Mouse (Mus musculus): ENCODE results near the gene Icam4. TPM values are rescaled to one million over a fixed set of nuclear protein-coding genes. Genes with fewer than 3 reads are reported as not detected.

The Icam4 gene
- polyA plus RNA-seq, 1 experiment from 2014 or later, result 16.2 TPM

- peak overlapping the region; percentile 55 for H3K27ac ChIP-seq
- H3K36me3 ChIP-seq, result no peaks in the 10 kb centered on the region
- 5% methylated on average over 29 of the region's 29 CpGs for WGBS
- peaks cover 34% of the 10 kb centered on the region for H3K4me1 ChIP-seq
- H3K4me3 ChIP-seq (replicated peaks), result peak overlapping the region; percentile 46
- peak; percentile 64; the same call in 1 of the 2 replicates for ATAC-seq (ENCODE audit: insufficient read depth, low FRiP score, low read depth)
- H3K9me3 ChIP-seq, result no peaks in the 10 kb centered on the region
- peaks cover 18% of the 10 kb centered on the region; the same call in 1 of the 2 replicates for H3K27me3 ChIP-seq (replicated peaks)
- H3K9ac ChIP-seq, result no peak overlapping the region
- peak overlapping the region; percentile 72 for H3K4me2 ChIP-seq
These were observed 14.2 kb upstream of the Icam4 start for GRCm38 (mm10) chr9:21014691-21015570.

DNA sequence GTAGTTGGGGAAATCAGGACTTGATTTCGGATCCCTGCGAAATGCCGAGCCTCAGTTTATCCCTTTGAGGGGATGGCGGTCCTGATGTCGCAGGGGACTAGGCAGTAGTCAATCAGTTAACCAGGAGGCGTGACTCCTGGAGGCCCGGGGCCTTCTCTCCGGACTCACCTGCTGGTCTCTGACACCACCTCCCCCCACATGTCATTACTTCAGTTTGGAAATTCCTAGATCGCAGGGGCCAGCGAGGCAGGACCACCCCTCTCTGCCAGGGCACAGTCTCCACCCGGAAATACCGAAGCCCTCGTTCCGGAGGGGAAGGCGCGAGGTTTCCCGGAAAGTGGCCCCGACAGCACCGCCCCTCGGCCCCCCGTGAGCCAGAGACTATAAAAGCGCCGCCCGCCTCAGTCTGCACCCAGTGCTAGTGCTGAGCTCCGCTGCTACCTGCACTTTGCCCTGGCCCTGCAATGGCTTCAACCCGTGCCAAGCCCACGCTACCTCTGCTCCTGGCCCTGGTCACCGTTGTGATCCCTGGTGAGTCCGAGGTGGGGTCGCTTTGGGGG is 13.5 kb upstream of the Icam4 start, which contains the start of gene Icam1:
Gene Icam1 (plus strand): TSS at position 415 of the 560 bp plus-strand sequence.
- H3K9ac ChIP-seq, result no peak within 1 kb of the TSS
- H3K4me2 ChIP-seq, result peak within 1 kb of the TSS; percentile 72
- ATAC-seq (ENCODE audit: insufficient read depth, low FRiP score, low read depth), result peak; percentile 45; the same call in 1 of the 2 replicates
- H3K9me3 ChIP-seq, result no peaks in the 10 kb centered on the region
- peak within 1 kb of the TSS; percentile 55 for H3K27ac ChIP-seq
- H3K27me3 ChIP-seq (replicated peaks), result peaks cover 18% of the 10 kb centered on the region; the same call in 1 of the 2 replicates
- WGBS, result 1% methylated on average over 30 of the region's 30 CpGs
- peaks cover 34% of the 10 kb centered on the region for H3K4me1 ChIP-seq
- peak within 1 kb of the TSS; percentile 46 for H3K4me3 ChIP-seq (replicated peaks)
- H3K36me3 ChIP-seq, result no peaks in the 10 kb centered on the region

- Histone ChIP-seq H3K9ac (no peak overlapping the region), H3K27ac (0 out of 2 replicates have a peak overlapping the region, but pooled peaks have one; percentile 55), H3K36me3 (no peaks in the 10 kb centered on the region), H3K9me3 (no peaks in the 10 kb centered on the region), H3K4me1 (peaks cover 34% of the 10 kb centered on the region), H3K27me3 (replicated peaks) (peaks cover 18% of the 10 kb centered on the region; the same call in 1 of the 2 replicates), H3K4me3 (replicated peaks) (peak overlapping the region; percentile 46), H3K4me2 (peak overlapping the region; percentile 72)
- 7% methylated on average over 17 of the region's 17 CpGs for WGBS
- no peak for ATAC-seq (ENCODE audit: insufficient read depth, low FRiP score, low read depth)
These were observed 12.6 kb upstream of the Icam4 start for GRCm38 (mm10) chr9:21016331-21017176.

GRCm38 (mm10) chr9:21017177-21017575 is 12.0 kb upstream of the Icam4 start:
- peaks cover 18% of the 10 kb centered on the region; the same call in 1 of the 2 replicates for H3K27me3 ChIP-seq (replicated peaks)
- H3K9ac ChIP-seq, result no peak overlapping the region
- peak overlapping the region; percentile 46; the same call in 1 of the 2 replicates for H3K4me3 ChIP-seq (replicated peaks)
- H3K36me3 ChIP-seq, result no peaks in the 10 kb centered on the region
- 35% methylated on average over 4 of the region's 4 CpGs for WGBS
- no peak for ATAC-seq (ENCODE audit: insufficient read depth, low FRiP score, low read depth)
- peak overlapping the region; percentile 72; the same call in 1 of the 2 replicates for H3K4me2 ChIP-seq
- H3K27ac ChIP-seq, result no peak overlapping the region
- H3K4me1 ChIP-seq, result peaks cover 31% of the 10 kb centered on the region
- no peaks in the 10 kb centered on the region for H3K9me3 ChIP-seq

- 68% methylated on average over 2 of the region's 2 CpGs for WGBS
- H3K9ac ChIP-seq, result no peak overlapping the region; the same call in 1 of the 2 replicates
These were observed 10.6 kb upstream of the Icam4 start for GRCm38 (mm10) chr9:21018600-21018999.

DNA sequence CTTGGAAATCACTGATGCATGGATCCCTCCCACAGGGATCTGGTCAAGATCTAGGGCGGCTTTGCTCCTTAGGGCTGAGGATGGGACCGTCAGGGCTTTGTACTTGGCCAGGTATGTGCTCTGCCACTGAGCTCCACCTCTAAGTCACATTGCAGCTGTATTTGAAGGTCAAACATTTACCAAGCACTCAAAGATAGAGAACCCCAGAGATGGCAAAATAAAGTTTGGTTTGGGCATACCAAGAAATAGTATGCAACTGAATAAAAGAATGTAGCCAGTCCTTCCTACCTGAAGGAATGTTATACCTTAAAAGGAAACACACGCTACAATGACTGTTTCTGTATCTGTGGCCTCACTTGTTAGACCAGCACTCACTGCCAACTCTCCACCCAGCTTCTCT is 7.8 kb upstream of the Icam4 start:
- H3K27me3 ChIP-seq (replicated peaks), result peaks cover 13% of the 10 kb centered on the region; the same call in 1 of the 2 replicates
- no peaks in the 10 kb centered on the region for H3K9me3 ChIP-seq
- no peak overlapping the region for H3K4me3 ChIP-seq (replicated peaks)
- WGBS, result 75% methylated on average over 3 of the region's 3 CpGs
- H3K36me3 ChIP-seq, result no peaks in the 10 kb centered on the region
- peaks cover 13% of the 10 kb centered on the region for H3K4me1 ChIP-seq
- H3K4me2 ChIP-seq, result no peak overlapping the region
- no peak for ATAC-seq (ENCODE audit: insufficient read depth, low FRiP score, low read depth)
- H3K9ac ChIP-seq, result no peak overlapping the region
- no peak overlapping the region for H3K27ac ChIP-seq

More at GRCm38 (mm10) chr9:21018600-21018999, 10.6 kb upstream of the Icam4 start:
- Histone ChIP-seq H3K4me2 (no peak overlapping the region), H3K27me3 (replicated peaks) (peaks cover 18% of the 10 kb centered on the region; the same call in 1 of the 2 replicates), H3K27ac (no peak overlapping the region), H3K4me3 (replicated peaks) (no peak overlapping the region), H3K36me3 (no peaks in the 10 kb centered on the region), H3K9me3 (no peaks in the 10 kb centered on the region), H3K4me1 (peaks cover 28% of the 10 kb centered on the region)
- ATAC-seq (ENCODE audit: insufficient read depth, low FRiP score, low read depth), result no peak

DNA sequence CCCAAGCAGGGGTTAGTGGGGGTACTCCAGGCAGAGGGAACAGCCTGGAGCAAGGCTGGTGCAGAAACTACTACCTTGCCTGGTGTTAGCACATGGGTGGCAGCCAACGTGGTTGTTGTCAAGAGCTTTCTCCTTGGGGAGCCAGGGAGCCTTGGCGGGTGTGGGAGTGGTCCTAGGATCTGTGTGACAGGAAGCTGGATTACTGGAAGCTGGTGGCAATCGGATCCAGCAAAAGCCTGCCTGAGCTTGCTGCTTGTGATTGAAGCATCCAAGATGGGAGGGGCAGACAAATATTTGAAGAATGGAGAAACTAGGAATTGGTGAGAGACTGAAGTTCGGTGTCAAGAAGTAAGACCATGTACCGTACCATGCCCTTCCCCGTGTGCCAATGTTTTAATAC is 6.9 kb upstream of the Icam4 start:
- WGBS, result 42% methylated on average over 6 of the region's 6 CpGs
- no peak overlapping the region for H3K4me3 ChIP-seq (replicated peaks)
- no peaks in the 10 kb centered on the region for H3K36me3 ChIP-seq
- H3K9me3 ChIP-seq, result no peaks in the 10 kb centered on the region
- no peak for ATAC-seq (ENCODE audit: insufficient read depth, low FRiP score, low read depth)
- no peak overlapping the region for H3K9ac ChIP-seq
- H3K27ac ChIP-seq, result no peak overlapping the region
- H3K4me1 ChIP-seq, result peaks cover 4% of the 10 kb centered on the region; the same call in 1 of the 2 replicates
- no peak overlapping the region for H3K4me2 ChIP-seq
- H3K27me3 ChIP-seq (replicated peaks), result peaks cover 5% of the 10 kb centered on the region; the same call in 1 of the 2 replicates

GRCm38 (mm10) chr9:21022726-21023125 is 6.4 kb upstream of the Icam4 start:
- no peak overlapping the region for H3K4me2 ChIP-seq
- H3K9ac ChIP-seq, result no peak overlapping the region
- H3K9me3 ChIP-seq, result no peaks in the 10 kb centered on the region
- 85% methylated on average over 1 of the region's 1 CpGs for WGBS
- no peak overlapping the region for H3K4me3 ChIP-seq (replicated peaks)
- H3K36me3 ChIP-seq, result no peaks in the 10 kb centered on the region
- H3K4me1 ChIP-seq, result no peaks in the 10 kb centered on the region
- ATAC-seq (ENCODE audit: insufficient read depth, low FRiP score, low read depth), result no peak
- no peak overlapping the region for H3K27ac ChIP-seq
- H3K27me3 ChIP-seq (replicated peaks), result 0 out of 2 replicates have a peak, but pooled peaks cover 3% of the 10 kb centered on the region

GRCm38 (mm10) chr9:21025258-21025810 is 3.8 kb upstream of the Icam4 start:
- Histone ChIP-seq H3K9me3 (no peaks in the 10 kb centered on the region), H3K27me3 (replicated peaks) (peaks cover 11% of the 10 kb centered on the region), H3K9ac (no peak overlapping the region), H3K4me3 (replicated peaks) (0 out of 2 replicates have a peak overlapping the region, but pooled peaks have one; percentile 5), H3K4me2 (peak overlapping the region; percentile 33), H3K27ac (peak overlapping the region; percentile 57; the same call in 1 of the 2 replicates), H3K4me1 (peaks cover 15% of the 10 kb centered on the region), H3K36me3 (no peaks in the 10 kb centered on the region)
- WGBS, result 55% methylated on average over 19 of the region's 19 CpGs
- no peak for ATAC-seq (ENCODE audit: insufficient read depth, low FRiP score, low read depth)

DNA sequence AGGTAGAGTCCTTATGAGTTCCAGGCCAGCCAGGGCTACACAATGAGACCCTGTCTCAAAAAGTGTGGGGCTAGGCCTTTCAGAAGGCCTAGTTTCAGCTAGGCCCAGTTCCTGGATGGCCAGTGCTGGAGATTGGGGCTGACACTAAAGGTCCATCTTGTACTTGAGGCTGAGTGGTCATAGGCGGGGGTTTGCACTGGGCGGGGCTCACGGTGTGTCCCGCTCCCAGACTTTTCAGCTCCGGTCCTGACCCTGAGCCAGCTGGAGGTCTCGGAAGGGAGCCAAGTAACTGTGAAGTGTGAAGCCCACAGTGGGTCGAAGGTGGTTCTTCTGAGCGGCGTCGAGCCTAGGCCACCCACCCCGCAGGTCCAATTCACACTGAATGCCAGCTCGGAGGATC is 2.3 kb upstream of the Icam4 start:
- H3K4me2 ChIP-seq, result no peak overlapping the region
- peaks cover 25% of the 10 kb centered on the region for H3K4me1 ChIP-seq
- H3K9me3 ChIP-seq, result no peaks in the 10 kb centered on the region
- no peak overlapping the region for H3K4me3 ChIP-seq (replicated peaks)
- peaks cover 15% of the 10 kb centered on the region for H3K27me3 ChIP-seq (replicated peaks)
- H3K27ac ChIP-seq, result no peak overlapping the region
- no peaks in the 10 kb centered on the region for H3K36me3 ChIP-seq
- H3K9ac ChIP-seq, result no peak overlapping the region
- WGBS, result 78% methylated on average over 12 of the region's 12 CpGs
- ATAC-seq (ENCODE audit: insufficient read depth, low FRiP score, low read depth), result no peak

GRCm38 (mm10) chr9:21027774-21028290 is 1.3 kb upstream of the Icam4 start:
- WGBS, result 62% methylated on average over 8 of the region's 8 CpGs
- Histone ChIP-seq H3K4me2 (no peak overlapping the region), H3K9ac (no peak overlapping the region), H3K27me3 (replicated peaks) (peaks cover 25% of the 10 kb centered on the region), H3K36me3 (no peaks in the 10 kb centered on the region), H3K4me3 (replicated peaks) (no peak overlapping the region), H3K4me1 (peaks cover 35% of the 10 kb centered on the region), H3K27ac (no peak overlapping the region), H3K9me3 (no peaks in the 10 kb centered on the region)
- ATAC-seq (ENCODE audit: insufficient read depth, low FRiP score, low read depth), result no peak

All from stomach, embryonic 15.5 days (tissue).